Mouse (Mus musculus) left cerebral cortex, postnatal 10 days (tissue): ENCODE measurements around the gene Stat5b. TPM values are rescaled to one million over a fixed set of nuclear protein-coding genes. Genes with fewer than 3 reads are reported as not detected.

ENCODE experiments used
- DNase-seq, 2 experiments: peaks; one replicate each; pipeline ENCODE4 v3.0.0; 2021 to 2022; ENCODE audit warnings: low spot score in 2 of 2, mixed read lengths in 1 of 2; ENCODE audit errors: extremely low spot score in 1 of 2
- intact Hi-C: fragments of 180-260 bp; cut with DNase I; formaldehyde crosslinking; loops from one replicate; pipeline ENCODE4 v1.15.1; 2025
- total RNA-seq, 2 experiments: library from RNA; stranded (reverse); gene quantifications; 2 replicates each; pipeline ENCODE4 v1.2.3; 2021

Stat5b gene
- total RNA-seq, 2 experiments from 2014 or later, result 12.4 to 13.4 TPM

DNA sequence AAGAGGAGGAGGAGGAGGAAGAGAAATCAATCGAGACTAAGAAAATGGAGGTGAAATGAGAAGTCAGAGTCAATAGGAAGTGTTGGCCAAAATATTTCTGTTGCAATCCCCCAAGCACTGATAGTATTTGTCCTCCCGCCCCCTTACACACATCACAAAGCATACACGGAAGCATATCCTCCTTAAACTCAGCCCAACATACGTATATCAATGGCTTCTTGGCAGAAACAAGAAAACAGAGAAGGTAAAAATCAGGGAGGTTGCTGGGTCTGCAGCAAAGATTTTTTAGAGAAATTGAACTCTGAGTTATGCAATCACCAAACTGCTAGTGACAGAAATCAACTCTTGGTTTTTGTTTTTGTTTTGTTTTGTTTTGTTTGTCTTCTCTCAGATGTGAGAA, 2.4 kb downstream of the Stat5b start:
- intact Hi-C loops, result no loop called here
- no peak for DNase-seq

DNA sequence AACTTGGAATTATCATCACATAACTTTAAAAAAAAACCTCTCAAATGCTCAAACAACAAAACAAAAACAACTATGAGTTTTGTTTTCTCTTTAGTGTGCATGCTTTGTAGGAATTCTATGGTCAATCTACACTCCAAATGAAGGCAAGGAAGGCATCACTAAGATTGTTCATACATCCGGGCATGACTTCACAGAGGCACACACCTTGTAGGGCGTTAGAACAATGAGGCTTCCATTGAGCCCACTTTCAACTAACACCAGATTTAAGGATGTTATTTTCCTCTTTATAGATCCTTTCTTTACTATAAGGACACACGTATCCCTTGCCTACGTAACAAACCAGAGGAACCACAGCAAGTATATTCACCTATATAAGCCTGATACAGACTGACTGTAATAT, 3.0 kb downstream of the Stat5b start:
- intact Hi-C loops, result no loop called here
- DNase-seq, result no peak

DNA sequence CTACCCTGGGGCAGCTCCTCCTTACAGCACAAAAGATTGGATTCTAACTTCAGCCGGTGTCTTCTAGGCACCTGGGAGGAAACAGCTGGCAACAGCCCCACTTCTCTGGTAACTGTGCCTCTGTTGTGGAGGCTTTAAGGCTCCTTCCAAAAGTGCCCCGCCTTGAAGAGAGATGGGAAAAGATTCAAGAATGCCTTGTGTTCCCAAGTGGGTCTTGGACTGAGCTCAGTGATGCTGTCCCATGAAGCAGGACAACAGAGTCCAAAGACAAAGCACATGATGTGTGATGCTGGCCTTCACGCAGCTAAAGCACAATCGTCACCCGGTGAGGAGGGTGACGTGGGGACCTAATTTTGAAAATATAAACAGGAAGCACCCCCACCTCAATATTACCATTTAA, 4.7 kb downstream of the Stat5b start:
- intact Hi-C loops, result no loop called here
- DNase-seq, result no peak

DNA sequence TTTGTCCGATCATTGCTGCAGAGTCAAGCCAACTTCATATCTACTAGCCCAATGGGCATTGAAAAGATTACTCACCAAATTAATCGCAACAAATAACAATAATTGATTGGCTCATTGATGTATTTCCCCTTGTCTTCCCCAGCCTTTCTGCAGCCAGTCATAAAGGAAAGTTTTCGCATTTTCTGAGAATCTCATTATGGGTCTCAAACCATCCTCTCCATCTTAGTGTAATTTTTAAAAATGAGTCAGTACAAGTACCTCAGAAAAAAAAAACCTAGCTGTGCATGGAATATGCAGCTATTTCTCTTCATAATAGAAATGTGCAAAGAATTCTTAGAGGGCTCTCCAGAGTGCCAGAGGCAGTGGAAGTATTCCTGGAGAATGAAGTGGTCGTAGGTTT, 6.4 kb downstream of the Stat5b start:
- DNase-seq, result no peak
- intact Hi-C loops, result no loop called here

DNA sequence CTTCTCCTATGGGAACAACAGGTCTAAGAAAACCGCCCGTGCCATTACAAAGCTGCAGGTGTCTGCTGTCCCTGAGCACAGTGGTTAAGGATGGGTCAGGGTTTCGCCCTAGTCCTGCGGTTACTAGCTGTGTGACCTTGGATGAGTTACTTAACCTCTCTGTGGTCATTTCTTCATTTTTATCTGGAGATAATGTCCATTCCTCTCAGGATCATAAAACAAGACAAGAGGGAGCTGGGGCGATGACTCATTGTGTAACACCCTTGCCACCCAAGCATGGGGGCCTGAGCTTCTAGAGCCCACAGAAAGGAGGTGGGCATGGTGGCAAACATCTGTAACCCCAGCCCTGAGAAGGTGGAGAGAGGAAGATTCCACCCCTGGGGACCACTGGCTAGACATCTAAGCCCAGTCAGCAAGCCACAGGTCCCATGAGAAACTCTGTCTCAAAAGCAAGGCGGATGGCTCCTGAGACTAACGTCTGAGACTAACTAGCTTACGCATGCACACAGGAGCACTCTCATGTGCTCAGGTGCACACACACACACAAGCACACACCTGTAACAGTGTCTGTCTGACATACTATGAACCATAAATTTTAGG, 7.4 kb downstream of the Stat5b start:
- DNase-seq, result no peak

DNA sequence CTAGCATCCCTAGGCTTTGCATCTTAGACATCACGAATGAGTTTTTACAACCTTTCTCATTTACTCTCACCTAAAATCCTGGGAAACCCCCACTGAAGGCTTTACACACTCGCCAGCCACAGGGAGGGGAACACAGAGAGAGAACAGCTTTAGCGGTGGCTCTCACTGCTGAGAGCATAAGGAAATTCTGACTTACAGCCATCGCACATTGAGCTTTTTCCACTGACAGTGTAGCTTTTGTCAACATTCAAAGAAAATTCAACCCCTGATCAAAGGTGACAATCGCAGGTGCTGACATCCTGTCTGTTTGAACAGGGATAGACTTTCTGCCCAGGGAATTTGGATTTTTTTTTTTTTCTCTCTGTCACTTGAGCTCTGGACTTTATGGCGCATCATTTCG, 8.5 kb downstream of the Stat5b start:
- DNase-seq, result no peak
- intact Hi-C loops, result no loop called here

More for the DNA sequence above, 7.4 kb downstream of the Stat5b start:
- intact Hi-C loops, result no loop called here

DNA sequence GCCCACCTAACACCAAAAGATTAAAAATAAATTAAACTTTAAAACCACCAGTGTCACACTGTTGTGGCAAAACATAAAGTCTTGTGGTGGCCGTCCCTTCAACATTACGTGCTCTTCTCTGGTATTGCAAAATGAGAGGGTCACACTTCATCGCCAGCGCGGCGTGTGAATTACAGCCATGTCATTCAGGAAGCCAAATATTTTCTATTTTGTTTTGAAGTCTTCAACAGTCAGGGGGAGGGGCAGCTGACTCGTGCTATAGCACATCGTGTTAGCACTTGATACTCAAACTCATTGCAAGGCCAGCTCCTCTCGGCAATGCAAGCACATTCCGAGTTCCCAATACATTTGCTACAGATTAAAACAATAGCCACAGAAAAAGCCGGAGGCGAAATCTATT, 9.7 kb downstream of the Stat5b start:
- intact Hi-C loops, result no loop called here
- DNase-seq, result no peak

DNA sequence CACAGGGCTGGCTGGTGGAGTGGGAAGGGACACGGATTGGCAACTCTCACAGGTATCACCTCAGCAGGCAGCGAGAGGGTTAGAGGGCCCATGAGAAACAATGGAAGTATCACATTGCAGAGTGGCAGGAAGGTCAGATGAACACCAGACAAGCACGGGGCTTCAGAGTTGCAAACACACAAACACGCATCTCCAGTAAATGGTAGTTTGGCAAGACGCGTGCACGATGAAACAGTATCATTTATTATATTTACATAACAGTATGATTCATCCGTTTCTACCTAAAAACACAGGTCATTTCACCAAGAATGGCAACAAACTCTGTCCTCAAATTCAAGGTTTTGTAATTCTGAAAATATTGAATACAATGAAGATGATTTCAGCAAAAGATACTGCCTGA, 11.0 kb downstream of the Stat5b start:
- no peak for DNase-seq
- intact Hi-C loops, result no loop called here

DNA sequence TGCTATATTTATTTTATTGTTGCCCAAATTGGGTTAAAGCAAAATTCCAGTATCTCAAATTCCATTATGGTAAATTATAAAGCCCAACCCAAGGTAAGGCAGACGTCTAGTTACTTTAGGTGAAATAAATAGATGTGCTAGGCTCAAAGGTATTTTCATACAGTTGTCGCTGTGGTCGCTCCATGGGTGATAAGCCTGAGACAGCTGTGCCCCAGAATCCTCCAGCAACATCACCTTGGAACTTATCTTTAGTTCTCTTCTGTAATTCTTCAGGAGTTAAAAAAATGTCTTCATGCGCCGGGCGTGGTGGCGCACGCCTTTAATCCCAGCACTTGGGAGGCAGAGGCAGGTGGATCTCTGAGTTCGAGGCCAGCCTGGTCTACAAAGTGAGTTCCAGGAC, 11.6 kb downstream of the Stat5b start:
- intact Hi-C loops, result no loop called here
- DNase-seq, result no peak

DNA sequence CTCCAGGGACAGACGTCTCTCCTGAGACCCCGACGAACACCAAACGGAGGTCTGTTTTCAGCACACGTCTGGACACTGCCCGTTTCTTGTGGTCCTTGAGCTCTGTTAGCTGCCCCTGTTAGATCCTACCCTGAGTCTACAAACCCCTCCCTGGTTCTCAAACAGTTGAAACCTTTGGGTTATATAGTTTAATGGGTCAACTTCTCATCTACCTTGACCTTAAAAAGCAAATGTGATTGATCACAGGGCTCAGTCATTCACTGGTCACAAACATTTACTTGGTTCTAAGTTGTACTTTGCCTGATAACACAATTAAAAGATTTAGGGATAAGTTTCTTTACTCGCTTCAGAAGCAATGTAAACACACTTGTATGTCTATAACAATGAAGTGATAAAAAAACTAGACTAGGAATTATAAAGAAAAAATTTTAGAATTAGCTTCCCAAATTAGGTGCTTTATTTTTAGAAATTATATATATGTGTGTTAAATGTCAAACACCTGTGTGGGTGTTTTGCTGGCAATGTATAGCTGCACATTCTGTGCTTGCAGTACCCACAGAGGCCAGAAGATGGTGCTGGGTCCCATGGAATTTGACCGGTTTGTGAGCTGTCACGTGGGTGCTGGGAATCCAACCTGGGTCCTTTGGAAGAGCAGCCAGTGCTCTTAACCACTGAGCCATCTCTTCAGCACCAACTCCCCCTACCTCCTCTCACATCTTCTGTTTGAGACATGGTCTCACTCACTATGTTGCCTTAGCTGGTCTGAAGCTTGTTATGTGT, 13.4 kb downstream of the Stat5b start:
- intact Hi-C loops, result no loop called here
- no peak for DNase-seq

DNA sequence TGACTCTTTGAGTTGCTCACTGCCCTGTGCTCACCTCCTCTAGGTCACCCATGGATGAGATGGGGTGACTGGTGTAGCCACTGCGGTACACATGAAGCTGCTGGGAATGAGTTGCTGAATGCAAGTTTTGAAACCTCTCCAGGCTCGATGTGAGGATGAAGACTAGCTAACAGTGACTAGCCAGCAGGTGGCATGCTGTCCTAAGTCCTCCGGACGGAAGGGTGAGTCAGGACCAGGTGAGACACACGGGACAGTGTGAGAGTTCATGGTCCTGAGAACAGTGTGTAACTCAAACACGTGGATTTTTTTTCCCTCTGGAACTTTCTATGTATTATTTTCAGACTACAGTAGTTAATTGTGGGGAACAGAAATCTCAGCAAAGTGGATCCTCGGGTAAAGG, 17.1 kb downstream of the Stat5b start:
- no peak for DNase-seq
- intact Hi-C loops, result no loop called here

DNA sequence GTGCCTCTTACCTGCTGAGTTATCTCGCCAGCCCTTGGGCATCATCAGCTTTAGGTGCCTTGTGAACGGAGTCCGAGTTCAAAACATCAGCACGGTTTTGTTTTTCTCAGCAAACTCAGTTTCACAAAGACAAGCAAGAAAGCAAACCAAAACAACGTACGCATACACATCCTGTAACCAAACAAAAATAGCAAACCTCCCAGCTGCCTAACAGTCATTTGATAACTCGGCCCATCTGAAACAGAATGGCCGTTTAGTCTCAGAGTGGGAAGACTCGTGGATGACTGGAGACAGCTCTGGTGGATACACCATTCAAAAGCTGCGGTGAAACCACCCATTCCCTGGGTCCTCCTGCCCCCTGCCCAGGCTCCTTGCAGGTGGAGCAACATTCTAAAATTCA, 19.1 kb downstream of the Stat5b start:
- intact Hi-C loops, result no loop called here
- no peak for DNase-seq

DNA sequence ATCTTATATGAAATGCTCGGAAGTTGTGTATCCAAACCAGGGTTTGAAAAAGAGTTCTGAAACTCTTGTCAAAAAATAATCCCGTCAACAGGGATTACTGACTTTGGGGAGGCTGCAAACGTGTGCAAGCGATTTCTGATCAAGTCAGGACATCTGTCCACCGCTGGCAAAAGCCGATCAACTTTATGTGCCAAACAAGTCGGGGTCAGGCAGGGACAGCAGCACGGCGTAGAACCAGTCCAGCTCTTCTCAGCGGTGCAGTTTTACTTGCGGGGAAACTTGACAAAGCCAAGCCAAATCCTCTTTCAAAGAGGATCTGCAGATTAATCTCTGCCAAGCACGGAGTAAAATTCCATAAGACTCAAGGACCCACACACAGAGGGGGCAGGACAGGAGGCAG, 20.8 kb downstream of the Stat5b start:
- DNase-seq, result no peak
- intact Hi-C loops, result no loop called here

DNA sequence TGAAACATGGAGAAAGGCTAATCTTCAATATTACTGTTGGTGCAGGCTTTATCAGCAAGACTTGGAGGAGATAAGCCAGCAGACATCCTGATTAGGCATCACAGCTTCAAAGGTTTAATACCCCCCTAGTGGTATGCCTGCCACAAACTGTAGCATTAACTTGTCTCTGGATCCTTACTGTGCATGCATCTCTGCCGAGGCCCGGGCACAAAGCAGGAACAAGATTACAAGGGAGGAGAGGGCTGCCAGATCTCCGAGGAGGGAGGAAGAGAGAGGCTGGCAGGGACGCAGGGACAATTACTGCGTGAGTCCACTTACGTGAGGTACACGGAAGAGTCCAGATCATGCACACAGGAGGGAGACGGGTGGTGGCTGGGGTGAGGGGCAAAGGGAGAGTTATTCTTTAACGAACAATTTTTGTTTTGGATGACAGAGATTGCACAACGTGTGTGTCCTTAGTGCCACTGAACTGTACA, 21.8 kb downstream of the Stat5b start:
- DNase-seq, result no peak
- intact Hi-C loops, result no loop called here

DNA sequence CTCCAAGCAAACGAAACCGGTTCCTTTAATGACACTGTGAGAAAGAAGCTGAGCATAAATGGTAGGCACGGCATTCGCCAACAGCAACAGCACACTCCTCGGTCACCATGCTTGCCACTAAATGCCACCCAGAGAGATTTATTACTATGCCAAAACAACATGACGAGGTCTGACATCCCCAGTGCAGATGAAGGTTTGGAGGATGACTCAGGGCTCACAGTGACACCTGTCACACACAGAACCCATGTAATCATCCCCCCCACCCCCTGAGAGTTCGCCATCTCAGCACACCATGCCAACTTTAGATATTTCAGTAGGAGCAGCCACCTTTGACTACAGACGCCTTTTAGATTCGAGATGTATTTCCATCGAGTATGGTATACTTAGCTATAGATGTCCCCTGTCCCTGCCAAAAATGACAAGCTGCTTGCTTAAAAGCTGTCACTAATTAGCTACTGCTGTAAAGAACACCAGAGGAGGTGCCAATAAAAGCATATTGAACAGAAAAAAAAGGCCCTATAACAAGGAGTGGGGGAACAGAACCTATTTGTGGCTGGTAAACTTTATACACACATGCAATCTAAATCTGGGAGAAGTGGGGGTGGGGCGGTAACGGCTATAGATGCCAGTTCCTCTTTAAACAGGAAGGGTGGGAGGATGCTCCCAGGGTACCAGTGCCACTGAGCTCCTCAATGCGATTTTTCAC, 24.2 kb downstream of the Stat5b start:
- peak; percentile 57 to 64 for DNase-seq
- intact Hi-C loops, result no loop called here

DNA sequence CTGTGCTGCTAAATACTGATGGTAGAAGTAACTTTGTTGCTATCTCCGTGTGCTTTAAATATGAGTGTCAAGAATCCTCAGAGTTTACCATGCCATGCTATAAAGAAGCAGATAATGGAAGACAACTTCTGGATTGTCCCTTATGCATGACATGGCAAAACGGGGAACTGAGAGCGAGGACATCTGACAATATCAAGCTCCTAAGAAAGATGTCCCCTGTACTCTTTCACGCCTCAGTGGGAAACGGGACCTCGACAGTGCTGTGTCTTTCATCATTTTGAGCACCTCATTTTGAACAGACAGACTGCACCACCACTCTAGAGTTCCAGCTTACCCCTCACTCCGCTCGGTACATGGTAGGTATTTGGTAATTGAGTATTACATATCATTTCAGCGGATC, 25.1 kb downstream of the Stat5b start:
- intact Hi-C loops, result no loop called here

DNA sequence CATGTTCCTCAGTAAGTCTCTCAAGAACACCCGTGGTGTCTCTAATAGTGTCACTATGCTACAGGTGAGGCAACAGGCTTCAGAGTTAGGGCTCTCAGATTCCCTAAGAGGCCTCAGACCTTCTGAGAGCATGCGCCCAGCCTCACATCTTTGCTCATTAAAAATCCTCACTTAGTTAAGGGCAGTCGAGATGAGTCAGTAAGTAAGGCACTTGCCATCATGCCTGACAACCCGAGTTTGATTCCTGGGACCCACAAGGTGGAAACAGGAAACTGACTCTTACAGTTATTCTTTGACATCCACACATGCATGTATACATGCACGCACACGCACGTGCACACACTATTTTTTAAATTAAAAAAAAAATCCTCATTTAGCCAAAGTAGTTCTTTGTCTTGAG, 26.0 kb downstream of the Stat5b start:
- no peak for DNase-seq
- intact Hi-C loops, result no loop called here

More for the DNA sequence above, 25.1 kb downstream of the Stat5b start:
- no peak for DNase-seq

DNA sequence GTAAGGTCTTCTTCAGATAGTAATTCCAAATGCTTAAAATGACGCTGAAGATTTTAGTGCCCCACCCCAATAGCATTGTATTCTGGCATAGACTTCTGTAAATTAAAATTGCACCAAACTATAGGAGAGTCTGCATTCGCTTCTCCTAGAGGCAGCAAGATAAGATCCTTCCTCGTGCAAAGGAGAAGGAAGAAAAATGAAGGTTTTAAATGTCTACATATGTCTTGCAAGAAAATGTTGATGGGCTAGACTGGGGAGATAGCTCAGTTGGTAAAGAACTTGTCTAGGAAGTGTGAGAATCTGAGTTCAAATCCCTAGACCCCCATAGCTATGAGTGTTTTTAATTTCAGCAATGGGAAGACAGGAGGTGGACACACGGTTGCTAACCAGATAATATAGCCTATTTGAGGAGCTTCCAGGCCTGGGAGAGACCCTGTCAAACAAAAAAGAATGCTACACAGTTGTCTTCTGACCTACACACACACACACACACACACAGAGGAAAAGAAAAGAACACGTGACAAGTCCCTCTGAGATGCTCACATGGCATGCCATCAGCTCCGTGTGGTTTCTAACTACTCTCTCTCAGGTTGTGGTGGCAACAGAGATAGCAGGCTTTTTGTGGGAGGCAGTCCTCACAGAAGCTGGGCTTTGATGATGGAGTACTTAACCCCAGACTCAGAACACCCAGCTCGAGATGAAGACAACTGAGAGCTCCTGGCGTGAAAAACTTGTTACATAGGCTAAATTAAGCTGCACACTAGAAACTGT, 26.8 kb downstream of the Stat5b start:
- intact Hi-C loops, result no loop called here
- DNase-seq, result no peak

DNA sequence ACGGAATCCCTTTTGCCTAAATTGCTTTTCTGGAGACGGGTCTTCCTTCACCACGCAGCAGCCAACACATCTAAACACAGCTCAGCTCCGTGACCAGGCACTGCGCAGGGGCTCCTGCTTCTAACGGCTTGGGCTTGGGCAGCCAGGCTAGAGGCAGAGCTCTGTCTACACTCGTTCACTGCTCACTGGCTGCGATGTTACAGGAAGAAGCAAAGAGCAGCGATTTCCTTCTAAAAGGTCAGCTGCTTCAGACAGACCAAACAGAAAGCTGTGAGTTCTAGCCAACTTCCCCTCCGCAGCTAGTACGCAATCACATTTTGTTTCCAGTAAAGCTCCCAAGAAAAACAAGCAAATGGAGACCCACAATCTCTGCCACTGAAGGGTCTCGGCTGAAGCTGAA, 28.2 kb downstream of the Stat5b start:
- intact Hi-C loops, result no loop called here
- peak in 1 of 2 experiments; percentile 42 for DNase-seq
